Mouse (Mus musculus): ENCODE measurements at regions not wholly inside any gene's neighbourhood (a gene's known extent, or its start where the extent isn't known, plus 50 kb on each side); places are given as distances from the start of the nearest gene placed in this dataset.

GRCm38 (mm10) chr12:110332616-110333154 is 53.8 kb downstream of the Dio3 start:
- no peak for DNase-seq

GRCm38 (mm10) chr12:110334609-110335008 is 55.7 kb downstream of the Dio3 start:
- no peak for DNase-seq

GRCm38 (mm10) chr12:110344280-110344827 is 65.5 kb downstream of the Dio3 start:
- no peak for DNase-seq

- DNase-seq = no peak
Measured at GRCm38 (mm10) chr12:110349621-110350020, 70.8 kb downstream of the Dio3 start.

- DNase-seq = no peak
Measured at GRCm38 (mm10) chr12:110355851-110356250, 77.0 kb downstream of the Dio3 start.

GRCm38 (mm10) chr12:110367102-110367501 is 79.8 kb upstream of the Ppp2r5c start:
- DNase-seq = no peak

GRCm38 (mm10) chr12:110367822-110368221 is 79.1 kb upstream of the Ppp2r5c start:
- DNase-seq = no peak

GRCm38 (mm10) chr12:110371886-110372690 is 74.8 kb upstream of the Ppp2r5c start:
- no peak for DNase-seq

GRCm38 (mm10) chr12:110372986-110373385 is 73.9 kb upstream of the Ppp2r5c start:
- no peak for DNase-seq

GRCm38 (mm10) chr12:110373408-110374065 is 73.4 kb upstream of the Ppp2r5c start:
- DNase-seq = peak; percentile 75 to 78

GRCm38 (mm10) chr12:110375139-110375538 is 71.8 kb upstream of the Ppp2r5c start:
- DNase-seq = no peak

- no peak for DNase-seq
Measured at GRCm38 (mm10) chr12:110376062-110376837, 70.7 kb upstream of the Ppp2r5c start.

- DNase-seq = no peak
Measured at GRCm38 (mm10) chr12:110376838-110377150, 70.1 kb upstream of the Ppp2r5c start.

- DNase-seq = no peak
Measured at GRCm38 (mm10) chr12:110377306-110377705, 69.6 kb upstream of the Ppp2r5c start.

GRCm38 (mm10) chr12:110377734-110378133 is 69.2 kb upstream of the Ppp2r5c start:
- peak in 1 of 2 experiments; percentile 42 for DNase-seq

GRCm38 (mm10) chr12:110378302-110378701 is 68.6 kb upstream of the Ppp2r5c start:
- DNase-seq = no peak

GRCm38 (mm10) chr12:110379721-110380120 is 67.2 kb upstream of the Ppp2r5c start:
- DNase-seq = no peak

- no peak for DNase-seq
Measured at GRCm38 (mm10) chr12:110380831-110381750, 65.8 kb upstream of the Ppp2r5c start.

GRCm38 (mm10) chr12:110385031-110385430 is 61.9 kb upstream of the Ppp2r5c start:
- DNase-seq = no peak

- no peak for DNase-seq
Measured at GRCm38 (mm10) chr12:110385801-110386599, 60.9 kb upstream of the Ppp2r5c start.

GRCm38 (mm10) chr12:110387056-110387455 is 59.9 kb upstream of the Ppp2r5c start:
- DNase-seq = no peak

All from kidney, adult 8-10 months (tissue).